Mouse (Mus musculus) lung, postnatal 0 days (tissue): ENCODE measurements around the gene Gse1.

ENCODE experiments used
- CTCF ChIP-seq: IDR thresholded peaks from 2 replicates; pipeline ENCODE4 v1.5.1; 2016; ENCODE audit warnings: antibody characterized with exemption, mild to moderate bottlenecking
- EP300 ChIP-seq: IDR thresholded peaks from 2 replicates; pipeline ENCODE4 v1.6.1; 2016; ENCODE audit warnings: antibody characterized with exemption, mild to moderate bottlenecking, control low read depth

- TF ChIP-seq CTCF (no peak), EP300 (no peak)
These were observed 64.3 kb downstream of the Gse1 start for GRCm38 (mm10) chr8:120292316-120293107.
